Mouse (Mus musculus): ENCODE measurements at regions not wholly inside any gene's neighbourhood (a gene's known extent, or its start where the extent isn't known, plus 50 kb on each side); places are given as distances from the start of the nearest gene placed in this dataset.

GRCm38 (mm10) chr10:70740095-70740494, 84.3 kb upstream of the Phyhipl start:
- in situ Hi-C loops (cut with MboI, MseI): no loop called here

DNA sequence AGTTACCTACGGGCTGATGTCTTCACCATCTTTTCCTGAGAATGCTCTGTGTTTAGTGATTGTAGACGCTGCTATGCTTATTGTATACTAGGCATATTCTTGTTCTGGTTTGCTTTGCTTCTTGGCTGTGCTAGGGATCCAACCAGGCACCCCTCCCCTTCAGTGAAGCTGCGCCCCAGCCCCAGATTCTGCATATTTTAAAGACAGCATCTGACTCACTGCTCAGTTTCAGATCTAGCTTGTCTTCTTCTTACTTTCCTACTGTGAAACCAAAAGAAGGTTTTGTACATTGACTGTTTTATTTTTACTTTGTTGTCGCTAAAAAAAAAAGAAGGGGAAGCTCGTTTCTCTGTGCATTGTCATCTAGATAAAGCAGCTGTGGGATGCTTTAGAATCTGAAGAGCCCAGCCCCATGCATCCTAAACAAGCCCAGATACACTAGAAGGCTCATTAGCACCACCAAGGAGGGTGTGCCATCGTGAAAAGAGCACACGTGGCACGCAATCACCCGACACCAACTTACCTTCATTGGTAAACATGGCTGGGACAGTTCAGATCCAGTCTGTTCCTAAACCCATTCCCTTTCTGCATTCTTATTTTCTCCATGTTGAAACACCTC, 83.7 kb upstream of the Phyhipl start:
- in situ Hi-C loops (cut with MboI, MseI): no loop called here

- in situ Hi-C loops (cut with MboI, MseI): no loop called here
Observed at GRCm38 (mm10) chr10:70738686-70739085, 82.9 kb upstream of the Phyhipl start.

GRCm38 (mm10) chr10:70733956-70734355, 78.2 kb upstream of the Phyhipl start:
- in situ Hi-C loops (cut with MboI, MseI): no loop called here

- in situ Hi-C loops (cut with MboI, MseI): no loop called here
Observed at GRCm38 (mm10) chr10:70733478-70733877, 77.7 kb upstream of the Phyhipl start.

DNA sequence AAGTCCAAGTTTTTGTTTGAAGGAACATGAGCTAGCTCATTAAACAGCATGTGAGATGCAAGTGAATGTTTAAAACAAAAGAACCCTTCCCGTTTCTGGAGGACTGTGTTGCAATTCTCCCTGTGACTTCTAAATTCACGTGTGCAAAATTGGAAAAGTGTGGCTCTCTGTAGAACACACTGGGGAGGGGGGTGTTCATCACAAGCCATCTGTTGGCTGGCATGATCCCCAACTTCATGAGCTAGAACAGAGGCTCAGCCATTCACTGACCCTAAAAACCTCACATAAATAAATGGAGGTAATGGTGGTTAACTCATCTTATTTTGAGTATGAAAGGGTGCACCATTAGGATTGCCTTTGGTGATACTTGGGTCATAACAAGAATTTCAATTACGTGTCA, 69.3 kb upstream of the Phyhipl start:
- in situ Hi-C loops (cut with MboI, MseI): no loop called here

- in situ Hi-C loops (cut with MboI, MseI): no loop called here
Observed at GRCm38 (mm10) chr10:70722783-70723182, 67.0 kb upstream of the Phyhipl start.

DNA sequence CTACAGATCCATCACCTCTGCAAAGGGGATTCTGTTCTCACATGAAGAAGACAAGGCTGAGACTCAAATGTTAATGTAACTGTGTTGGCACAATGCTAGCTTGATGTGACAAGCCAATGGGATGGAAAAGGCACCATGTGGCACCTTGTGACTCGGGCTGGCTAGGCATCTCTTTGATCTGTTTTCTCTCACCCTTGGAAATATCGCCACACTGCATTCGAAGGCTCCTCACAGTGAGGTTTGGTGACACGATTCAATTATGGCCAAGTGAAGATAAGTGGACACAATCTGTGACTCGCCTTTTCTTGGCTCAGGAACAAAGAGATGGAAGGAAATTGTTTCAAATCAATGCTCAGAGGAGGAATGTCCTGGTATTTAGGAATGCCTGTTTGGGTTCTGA, 66.6 kb upstream of the Phyhipl start:
- in situ Hi-C loops (cut with MboI, MseI): no loop called here

GRCm38 (mm10) chr10:70717464-70717863, 61.7 kb upstream of the Phyhipl start:
- in situ Hi-C loops (cut with MboI, MseI): loop anchor here (10.0 kb wide), 1 partner anchor 1243 kb away; no protein-coding TSS in a partner anchor

DNA sequence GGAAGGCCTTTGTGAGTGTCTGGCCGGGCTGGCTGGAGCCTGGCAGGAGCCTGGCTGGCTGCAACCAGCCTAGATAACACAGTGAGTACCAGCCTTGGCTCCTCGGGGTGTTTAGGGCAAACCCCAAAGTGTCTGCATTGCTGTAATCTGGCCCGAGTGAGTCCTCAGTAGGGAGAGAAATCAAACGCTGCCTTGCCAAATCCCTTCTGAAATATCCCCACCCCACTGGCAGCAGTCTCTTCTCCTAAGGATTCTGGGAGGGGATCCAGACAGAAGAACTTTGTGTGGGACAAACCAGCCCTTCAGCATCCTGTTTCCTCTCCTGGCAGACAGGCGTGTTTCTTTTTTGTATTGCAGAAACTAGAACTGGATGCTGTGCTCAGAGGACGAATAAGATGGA, 61.3 kb upstream of the Phyhipl start:
- in situ Hi-C loops (cut with MboI, MseI): loop anchor here (10.0 kb wide), 1 partner anchor 1242 kb away; no protein-coding TSS in a partner anchor

DNA sequence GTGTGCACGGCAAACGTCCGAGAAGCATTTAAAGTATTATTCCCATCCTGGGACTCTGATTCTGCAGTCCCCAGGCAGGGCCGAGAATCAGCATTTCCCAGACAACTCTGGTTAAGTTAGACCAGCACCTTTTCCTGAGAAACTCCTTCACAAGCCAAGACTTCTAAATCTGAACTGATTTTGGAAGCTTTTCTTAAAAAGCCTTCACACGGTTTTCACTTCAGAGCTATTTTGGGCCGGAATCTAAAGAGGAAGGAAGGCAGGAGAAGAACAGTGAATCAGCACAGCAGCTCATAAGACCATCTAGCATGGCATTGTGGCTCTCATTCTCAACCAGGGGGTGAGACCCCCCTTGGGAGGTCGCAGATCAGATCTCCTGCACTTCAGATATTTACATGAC, 57.5 kb upstream of the Phyhipl start:
- in situ Hi-C loops (cut with MboI, MseI): loop anchor here (10.0 kb wide), 1 partner anchor 1239 kb away; no protein-coding TSS in a partner anchor

DNA sequence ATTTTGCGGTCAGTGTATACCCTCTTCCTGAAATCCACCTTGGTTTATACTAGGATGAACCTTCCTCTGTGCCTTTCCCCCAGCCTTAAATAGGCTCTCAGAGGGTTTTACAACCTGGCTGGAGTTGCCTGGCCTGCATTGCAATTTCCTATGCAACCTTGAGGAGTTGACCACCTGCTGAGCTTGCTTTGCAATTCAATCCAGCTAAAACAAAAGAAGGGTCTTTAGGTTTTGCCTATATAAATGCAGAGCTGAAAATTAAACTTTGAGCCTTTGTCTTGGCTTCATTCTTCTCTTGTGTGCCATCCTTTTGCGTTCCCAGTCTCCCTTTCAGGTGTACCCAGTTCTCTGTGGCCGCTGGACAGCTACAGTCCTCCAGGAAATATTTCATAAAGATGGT, 53.0 kb upstream of the Phyhipl start:
- in situ Hi-C loops (cut with MboI, MseI): no loop called here
